Mouse (Mus musculus): ENCODE results near the gene Dmgdh. TPM values are rescaled to one million over a fixed set of nuclear protein-coding genes. Genes with fewer than 3 reads are reported as not detected.
A peak's percentile ranks its signal among the peaks of the same experiment; 100 is the strongest.

Gene Dmgdh
- polyA plus RNA-seq, 1 experiment from 2014 or later = 0.14 TPM

DNA sequence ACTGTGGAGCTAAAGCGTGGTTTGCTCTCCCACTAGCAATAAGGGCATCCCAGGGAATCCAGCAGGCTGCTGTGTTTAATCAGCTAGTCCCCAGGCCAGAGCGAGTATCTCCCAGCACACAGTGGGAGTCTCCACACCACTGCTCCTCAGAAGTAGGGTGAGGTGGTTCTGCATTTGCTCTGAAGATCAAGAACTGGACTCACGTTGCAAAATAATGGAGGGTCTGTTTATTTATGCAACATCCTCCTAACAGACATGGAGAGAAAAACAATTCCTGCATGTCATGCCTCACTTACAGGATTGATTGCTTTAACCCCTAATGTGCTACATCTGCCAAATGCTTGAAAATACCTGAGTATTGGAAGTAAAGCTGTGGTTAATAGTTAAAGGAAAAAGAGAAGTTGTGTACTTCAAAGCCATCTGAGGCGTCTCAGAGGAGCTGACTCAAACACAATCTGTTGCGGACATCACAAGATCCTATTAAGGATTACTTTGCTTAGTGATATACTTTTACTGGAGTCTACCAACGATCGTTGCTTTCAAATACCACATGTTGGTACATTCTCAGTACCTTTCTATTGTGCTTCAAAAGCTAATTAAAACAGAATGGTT is 99.6 kb downstream of the Dmgdh start:
- no peak overlapping the region for H3K4me3 ChIP-seq (replicated peaks; ENCODE audit: low read length)
- no peak overlapping the region for H3K4me2 ChIP-seq (ENCODE audit: low read length)
- H3K27ac ChIP-seq (ENCODE audit: low read length) = no peak overlapping the region
- H3K36me3 ChIP-seq (ENCODE audit: control insufficient read depth, insufficient read depth) = no peaks in the 10 kb centered on the region
- H3K4me1 ChIP-seq (replicated peaks; ENCODE audit: control insufficient read depth, insufficient read depth, low read length) = peaks cover 12% of the 10 kb centered on the region
- H3K27me3 ChIP-seq (replicated peaks; ENCODE audit: control insufficient read depth, insufficient read depth, low read length) = no peaks in the 10 kb centered on the region
- no peaks in the 10 kb centered on the region for H3K9me3 ChIP-seq (ENCODE audit: control insufficient read depth, low read length)
- no peak overlapping the region for H3K9ac ChIP-seq (replicated peaks; ENCODE audit: low read depth, low read length)
- no peak for ATAC-seq
- WGBS = 64% methylated on average over 7 of the region's 7 CpGs

- 86% methylated on average over 5 of the region's 5 CpGs for WGBS
- H3K27me3 ChIP-seq (replicated peaks; ENCODE audit: control insufficient read depth, insufficient read depth, low read length) = no peaks in the 10 kb centered on the region
- H3K4me3 ChIP-seq (replicated peaks; ENCODE audit: low read length) = no peak overlapping the region
These were observed 108.6 kb downstream of the Dmgdh start for GRCm38 (mm10) chr13:93782823-93783222.

GRCm38 (mm10) chr13:93785329-93785728 is 111.1 kb downstream of the Dmgdh start:
- Histone ChIP-seq H3K27me3 (replicated peaks; ENCODE audit: control insufficient read depth, insufficient read depth, low read length) (no peaks in the 10 kb centered on the region), H3K9ac (replicated peaks; ENCODE audit: low read depth, low read length) (no peak overlapping the region), H3K4me2 (ENCODE audit: low read length) (no peak overlapping the region), H3K4me3 (replicated peaks; ENCODE audit: low read length) (no peak overlapping the region), H3K9me3 (ENCODE audit: control insufficient read depth, low read length) (0 out of 2 replicates have a peak, but pooled peaks cover 3% of the 10 kb centered on the region), H3K27ac (ENCODE audit: low read length) (no peak overlapping the region), H3K36me3 (ENCODE audit: control insufficient read depth, insufficient read depth) (no peaks in the 10 kb centered on the region), H3K4me1 (replicated peaks; ENCODE audit: control insufficient read depth, insufficient read depth, low read length) (peaks cover 9% of the 10 kb centered on the region)
- WGBS = 75% methylated on average over 3 of the region's 3 CpGs
- ATAC-seq = no peak

More at GRCm38 (mm10) chr13:93782823-93783222, 108.6 kb downstream of the Dmgdh start:
- no peak for ATAC-seq
- H3K9ac ChIP-seq (replicated peaks; ENCODE audit: low read depth, low read length) = no peak overlapping the region
- H3K4me2 ChIP-seq (ENCODE audit: low read length) = no peak overlapping the region
- no peak overlapping the region for H3K27ac ChIP-seq (ENCODE audit: low read length)
- 0 out of 2 replicates have a peak, but pooled peaks cover 3% of the 10 kb centered on the region for H3K9me3 ChIP-seq (ENCODE audit: control insufficient read depth, low read length)
- H3K36me3 ChIP-seq (ENCODE audit: control insufficient read depth, insufficient read depth) = no peaks in the 10 kb centered on the region
- H3K4me1 ChIP-seq (replicated peaks; ENCODE audit: control insufficient read depth, insufficient read depth, low read length) = peaks cover 5% of the 10 kb centered on the region

DNA sequence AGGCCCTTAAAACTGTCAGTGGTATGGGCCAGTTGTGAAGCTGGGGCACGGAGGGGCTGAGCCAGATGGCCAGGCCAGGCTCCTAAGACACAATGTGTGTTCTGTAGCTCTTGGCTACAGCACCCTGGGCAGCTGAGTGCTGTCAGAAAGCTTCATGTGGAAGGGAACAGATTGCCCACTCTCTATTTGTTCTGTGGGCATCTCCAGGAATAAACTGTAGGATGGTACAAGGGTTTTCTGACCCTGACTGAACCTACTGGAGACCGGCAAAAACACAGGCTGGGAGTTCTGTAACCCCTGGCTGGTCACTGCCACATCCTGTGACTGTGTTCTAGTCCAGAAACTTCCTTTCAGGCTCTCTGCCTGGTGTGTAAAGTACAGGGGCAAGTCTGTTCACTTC is 111.8 kb downstream of the Dmgdh start:
- no peak overlapping the region for H3K4me2 ChIP-seq (ENCODE audit: low read length)
- H3K9ac ChIP-seq (replicated peaks; ENCODE audit: low read depth, low read length) = no peak overlapping the region
- no peaks in the 10 kb centered on the region for H3K27me3 ChIP-seq (replicated peaks; ENCODE audit: control insufficient read depth, insufficient read depth, low read length)
- 73% methylated on average over 2 of the region's 2 CpGs for WGBS
- H3K36me3 ChIP-seq (ENCODE audit: control insufficient read depth, insufficient read depth) = no peaks in the 10 kb centered on the region
- H3K4me1 ChIP-seq (replicated peaks; ENCODE audit: control insufficient read depth, insufficient read depth, low read length) = peaks cover 9% of the 10 kb centered on the region
- ATAC-seq = no peak
- H3K4me3 ChIP-seq (replicated peaks; ENCODE audit: low read length) = no peak overlapping the region
- 0 out of 2 replicates have a peak, but pooled peaks cover 3% of the 10 kb centered on the region for H3K9me3 ChIP-seq (ENCODE audit: control insufficient read depth, low read length)
- H3K27ac ChIP-seq (ENCODE audit: low read length) = no peak overlapping the region

DNA sequence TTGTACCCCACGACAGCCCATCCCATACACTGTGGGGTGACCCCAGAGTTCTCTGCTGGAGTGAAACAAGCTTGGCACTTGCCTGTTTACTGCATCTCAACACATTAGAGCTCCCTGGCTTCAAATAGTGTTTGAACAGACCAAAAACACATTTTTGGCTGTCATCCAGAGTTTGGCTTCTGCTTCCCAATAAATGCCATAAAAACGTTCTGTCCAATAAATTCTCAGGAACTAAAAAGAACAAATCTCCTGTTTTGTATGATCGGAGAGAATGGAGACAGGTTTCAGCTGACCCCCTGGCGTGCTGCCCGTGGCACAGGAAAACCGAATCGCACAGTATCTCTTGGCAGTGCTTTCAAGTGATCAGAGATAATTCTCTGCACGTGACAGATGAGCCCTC is 113.4 kb downstream of the Dmgdh start:
- no peaks in the 10 kb centered on the region for H3K27me3 ChIP-seq (replicated peaks; ENCODE audit: control insufficient read depth, insufficient read depth, low read length)
- H3K9me3 ChIP-seq (ENCODE audit: control insufficient read depth, low read length) = no peaks in the 10 kb centered on the region
- no peak overlapping the region for H3K4me2 ChIP-seq (ENCODE audit: low read length)
- no peak overlapping the region for H3K27ac ChIP-seq (ENCODE audit: low read length)
- H3K9ac ChIP-seq (replicated peaks; ENCODE audit: low read depth, low read length) = no peak overlapping the region
- no peaks in the 10 kb centered on the region for H3K36me3 ChIP-seq (ENCODE audit: control insufficient read depth, insufficient read depth)
- no peak overlapping the region for H3K4me3 ChIP-seq (replicated peaks; ENCODE audit: low read length)
- peaks cover 9% of the 10 kb centered on the region for H3K4me1 ChIP-seq (replicated peaks; ENCODE audit: control insufficient read depth, insufficient read depth, low read length)
- WGBS = 41% methylated on average over 8 of the region's 8 CpGs
- ATAC-seq = peak; percentile 73

- no peak overlapping the region for H3K4me3 ChIP-seq (replicated peaks; ENCODE audit: low read length)
- no peaks in the 10 kb centered on the region for H3K36me3 ChIP-seq (ENCODE audit: control insufficient read depth, insufficient read depth)
- H3K27me3 ChIP-seq (replicated peaks; ENCODE audit: control insufficient read depth, insufficient read depth, low read length) = no peaks in the 10 kb centered on the region
- peak; percentile 86 for ATAC-seq
- H3K9ac ChIP-seq (replicated peaks; ENCODE audit: low read depth, low read length) = no peak overlapping the region; the same call in 1 of the 2 replicates
- peaks cover 3% of the 10 kb centered on the region; the same call in 1 of the 2 replicates for H3K4me1 ChIP-seq (replicated peaks; ENCODE audit: control insufficient read depth, insufficient read depth, low read length)
- 47% methylated on average over 11 of the region's 11 CpGs for WGBS
- no peak overlapping the region for H3K4me2 ChIP-seq (ENCODE audit: low read length)
- no peak overlapping the region for H3K27ac ChIP-seq (ENCODE audit: low read length)
- no peaks in the 10 kb centered on the region for H3K9me3 ChIP-seq (ENCODE audit: control insufficient read depth, low read length)
These were observed 118.9 kb downstream of the Dmgdh start for GRCm38 (mm10) chr13:93792945-93793642.

DNA sequence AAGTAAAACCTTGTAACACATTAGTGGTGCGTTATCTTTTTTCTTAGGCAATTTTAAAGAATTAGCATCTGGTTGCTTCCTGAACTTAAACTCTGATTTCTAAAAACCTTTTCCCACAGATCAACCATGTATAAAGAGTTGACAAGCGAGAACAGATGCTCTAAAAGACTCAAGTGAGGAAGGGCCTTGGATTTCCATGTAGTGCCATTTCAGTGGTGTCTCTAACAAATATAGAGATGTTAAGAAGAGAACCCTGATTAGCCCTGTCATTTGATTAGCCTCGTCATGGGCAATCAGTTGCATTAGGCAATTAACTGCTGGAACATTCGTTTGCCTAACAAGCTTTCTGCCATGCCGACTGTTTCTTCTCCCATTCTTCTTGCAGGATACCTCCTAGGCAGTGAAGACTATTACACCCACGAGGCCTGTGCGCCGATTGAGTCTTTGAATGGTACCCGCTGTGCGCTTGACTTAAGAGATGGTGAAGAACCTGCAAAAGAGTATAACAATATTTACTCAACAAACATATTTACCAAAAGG is 119.5 kb downstream of the Dmgdh start:
- H3K4me2 ChIP-seq (ENCODE audit: low read length) = no peak overlapping the region
- H3K27me3 ChIP-seq (replicated peaks; ENCODE audit: control insufficient read depth, insufficient read depth, low read length) = no peaks in the 10 kb centered on the region
- no peaks in the 10 kb centered on the region for H3K36me3 ChIP-seq (ENCODE audit: control insufficient read depth, insufficient read depth)
- no peaks in the 10 kb centered on the region for H3K9me3 ChIP-seq (ENCODE audit: control insufficient read depth, low read length)
- no peak overlapping the region for H3K27ac ChIP-seq (ENCODE audit: low read length)
- ATAC-seq = peak; percentile 51; the same call in 1 of the 2 replicates
- no peaks in the 10 kb centered on the region for H3K4me1 ChIP-seq (replicated peaks; ENCODE audit: control insufficient read depth, insufficient read depth, low read length)
- H3K4me3 ChIP-seq (replicated peaks; ENCODE audit: low read length) = no peak overlapping the region
- WGBS = 55% methylated on average over 10 of the region's 10 CpGs
- no peak overlapping the region for H3K9ac ChIP-seq (replicated peaks; ENCODE audit: low read depth, low read length)

DNA sequence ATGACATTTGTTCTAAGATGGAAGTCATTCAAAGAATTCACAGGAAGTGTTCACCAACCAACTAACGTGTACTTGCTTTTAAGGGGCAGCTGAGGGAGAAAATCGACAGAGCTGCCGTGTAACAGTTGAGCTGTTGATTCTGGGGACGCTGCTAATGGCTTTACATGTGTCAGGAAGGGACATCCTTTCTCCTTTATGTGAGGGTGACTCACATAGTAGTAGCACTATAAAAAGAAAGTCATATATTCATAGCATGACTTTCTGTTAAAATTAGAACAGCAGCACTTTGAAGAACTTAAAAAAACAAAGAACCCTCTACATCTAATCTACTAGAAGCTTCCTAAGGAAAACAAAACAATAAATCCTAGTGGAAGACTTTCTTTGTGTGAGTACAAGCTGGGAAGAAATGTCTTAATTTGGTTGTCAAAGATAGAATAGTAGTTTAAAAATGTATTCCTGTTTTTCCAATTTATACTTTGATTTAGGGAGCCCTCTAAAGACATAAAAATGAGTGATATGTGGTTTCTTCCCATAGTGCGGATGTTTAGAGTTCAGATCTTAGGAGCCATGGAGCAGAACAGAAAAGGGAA is 122.9 kb downstream of the Dmgdh start:
- Histone ChIP-seq H3K4me2 (ENCODE audit: low read length) (no peak overlapping the region), H3K4me1 (replicated peaks; ENCODE audit: control insufficient read depth, insufficient read depth, low read length) (no peaks in the 10 kb centered on the region), H3K36me3 (ENCODE audit: control insufficient read depth, insufficient read depth) (no peaks in the 10 kb centered on the region), H3K27ac (ENCODE audit: low read length) (no peak overlapping the region), H3K9ac (replicated peaks; ENCODE audit: low read depth, low read length) (no peak overlapping the region), H3K4me3 (replicated peaks; ENCODE audit: low read length) (no peak overlapping the region), H3K9me3 (ENCODE audit: control insufficient read depth, low read length) (no peaks in the 10 kb centered on the region), H3K27me3 (replicated peaks; ENCODE audit: control insufficient read depth, insufficient read depth, low read length) (no peaks in the 10 kb centered on the region)
- 82% methylated on average over 5 of the region's 5 CpGs for WGBS
- no peak for ATAC-seq
